Mouse (Mus musculus) heart, embryonic 10.5 days (tissue): ENCODE data around the gene Tjap1. TPM values are rescaled to one million over a fixed set of nuclear protein-coding genes. Genes with fewer than 3 reads are reported as not detected.

Experiments
- DNase-seq: peaks from one replicate; pipeline ENCODE4 v3.0.0-alpha.2; 2017; ENCODE audit warnings: low spot score
- H3K27ac ChIP-seq: fragments of 300-500 bp; sonication (generic); 2 replicates; pipeline ENCODE4 v1.5.1; 2016; ENCODE audit warnings: mild to moderate bottlenecking
- H3K27me3 ChIP-seq: fragments of 300-500 bp; sonication (generic); 2 replicates; pipeline ENCODE4 v1.6.1; 2016; ENCODE audit warnings: mild to moderate bottlenecking; ENCODE audit not compliant: poor library complexity, insufficient read depth, severe bottlenecking
- H3K36me3 ChIP-seq: fragments of 300-500 bp; sonication (generic); 2 replicates; pipeline ENCODE4 v1.6.1; 2016; ENCODE audit warnings: mild to moderate bottlenecking, moderate library complexity
- H3K4me1 ChIP-seq: fragments of 300-500 bp; sonication (generic); 2 replicates; pipeline ENCODE4 v1.6.1; 2016; ENCODE audit warnings: mild to moderate bottlenecking
- H3K4me3 ChIP-seq: fragments of 300-500 bp; sonication (generic); 2 replicates; pipeline ENCODE4 v1.5.1; 2016; ENCODE audit warnings: mild to moderate bottlenecking, moderate library complexity
- H3K9me3 ChIP-seq: fragments of 300-500 bp; sonication (generic); 2 replicates; pipeline ENCODE4 v1.6.1; 2016; ENCODE audit warnings: mild to moderate bottlenecking, moderate library complexity
- WGBS: fragments of 180-500 bp; shearing (Covaris S2); methylation state at CpG from one replicate; pipeline ENCODE4 v1.1.7; 2016; 5-methylcytosine and 5-hydroxymethylcytosine counted together
- polyA plus RNA-seq: library from polyadenylated mRNA; unstranded; fragments of >200 nt; fragmentation: Nextera tagmentation; extraction: Ambion mirVana; gene quantifications from 2 replicates; pipeline ENCODE4 v1.2.1, GENCODE M21; 2016

Tjap1 gene
- polyA plus RNA-seq, 1 experiment from 2014 or later: 55.8 TPM

GRCm38 (mm10) chr17:46275506-46275905 lies 7.3 kb downstream of the Tjap1 start:
- DNase-seq: no peak
- Histone ChIP-seq H3K27ac (no peak overlapping the region), H3K4me3 (no peak overlapping the region), H3K27me3 (no peaks in the 10 kb centered on the region), H3K4me1 (peaks cover 44% of the 10 kb centered on the region), H3K36me3 (peaks cover 76% of the 10 kb centered on the region), H3K9me3 (no peaks in the 10 kb centered on the region)
- WGBS: 67% methylated on average over 10 of the region's 10 CpGs

- Histone ChIP-seq H3K27ac (no peak overlapping the region), H3K4me3 (no peak overlapping the region), H3K4me1 (peaks cover 45% of the 10 kb centered on the region), H3K27me3 (no peaks in the 10 kb centered on the region), H3K9me3 (no peaks in the 10 kb centered on the region), H3K36me3 (peaks cover 76% of the 10 kb centered on the region)
- no peak for DNase-seq
- 82% methylated on average over 6 of the region's 6 CpGs for WGBS
Measured at GRCm38 (mm10) chr17:46275034-46275433, 7.8 kb downstream of the Tjap1 start.

- WGBS: 73% methylated on average over 6 of the region's 6 CpGs
- H3K27me3 ChIP-seq: no peaks in the 10 kb centered on the region
- no peak for DNase-seq
- no peak overlapping the region for H3K27ac ChIP-seq
- H3K36me3 ChIP-seq: peaks cover 77% of the 10 kb centered on the region
- H3K4me3 ChIP-seq: no peak overlapping the region
- no peaks in the 10 kb centered on the region for H3K9me3 ChIP-seq
- H3K4me1 ChIP-seq: peaks cover 51% of the 10 kb centered on the region
Measured at GRCm38 (mm10) chr17:46274465-46274864, 8.4 kb downstream of the Tjap1 start.

GRCm38 (mm10) chr17:46273803-46274236 lies 9.0 kb downstream of the Tjap1 start:
- Histone ChIP-seq H3K27me3 (no peaks in the 10 kb centered on the region), H3K4me1 (peaks cover 54% of the 10 kb centered on the region), H3K9me3 (no peaks in the 10 kb centered on the region), H3K4me3 (no peak overlapping the region), H3K36me3 (peaks cover 78% of the 10 kb centered on the region), H3K27ac (no peak overlapping the region)
- DNase-seq: no peak
- WGBS: 62% methylated on average over 1 of the region's 1 CpGs

- DNase-seq: no peak
- H3K27ac ChIP-seq: no peak overlapping the region
- H3K4me1 ChIP-seq: peaks cover 58% of the 10 kb centered on the region
- no peak overlapping the region for H3K4me3 ChIP-seq
- H3K27me3 ChIP-seq: no peaks in the 10 kb centered on the region
- H3K9me3 ChIP-seq: no peaks in the 10 kb centered on the region
- peaks cover 76% of the 10 kb centered on the region for H3K36me3 ChIP-seq
- 70% methylated on average over 5 of the region's 5 CpGs for WGBS
Measured at GRCm38 (mm10) chr17:46272675-46273074, 10.2 kb downstream of the Tjap1 start.

GRCm38 (mm10) chr17:46272058-46272457 lies 10.8 kb downstream of the Tjap1 start:
- DNase-seq: no peak
- 83% methylated on average over 2 of the region's 2 CpGs for WGBS
- Histone ChIP-seq H3K4me3 (no peak overlapping the region), H3K27ac (no peak overlapping the region), H3K9me3 (no peaks in the 10 kb centered on the region), H3K36me3 (peaks cover 76% of the 10 kb centered on the region), H3K4me1 (peaks cover 64% of the 10 kb centered on the region), H3K27me3 (no peaks in the 10 kb centered on the region)

GRCm38 (mm10) chr17:46269771-46270534 lies 12.9 kb downstream of the Tjap1 start:
- Histone ChIP-seq H3K27me3 (no peaks in the 10 kb centered on the region), H3K4me1 (peaks cover 67% of the 10 kb centered on the region), H3K4me3 (no peak overlapping the region), H3K9me3 (no peaks in the 10 kb centered on the region), H3K36me3 (peaks cover 84% of the 10 kb centered on the region), H3K27ac (no peak overlapping the region)
- 85% methylated on average over 19 of the region's 19 CpGs for WGBS
- no peak for DNase-seq

- Histone ChIP-seq H3K4me3 (no peak overlapping the region), H3K36me3 (peaks cover 88% of the 10 kb centered on the region)
Measured at GRCm38 (mm10) chr17:46268026-46268720, 14.7 kb downstream of the Tjap1 start.

GRCm38 (mm10) chr17:46267511-46267910 lies 15.3 kb downstream of the Tjap1 start:
- no peak for DNase-seq
- H3K27ac ChIP-seq: no peak overlapping the region
- 80% methylated on average over 7 of the region's 7 CpGs for WGBS
- peaks cover 48% of the 10 kb centered on the region for H3K4me1 ChIP-seq
- no peaks in the 10 kb centered on the region for H3K9me3 ChIP-seq
- no peaks in the 10 kb centered on the region for H3K27me3 ChIP-seq
- peaks cover 89% of the 10 kb centered on the region for H3K36me3 ChIP-seq
- no peak overlapping the region for H3K4me3 ChIP-seq

More at GRCm38 (mm10) chr17:46268026-46268720, 14.7 kb downstream of the Tjap1 start:
- Histone ChIP-seq H3K27me3 (no peaks in the 10 kb centered on the region), H3K9me3 (no peaks in the 10 kb centered on the region), H3K4me1 (peaks cover 53% of the 10 kb centered on the region), H3K27ac (no peak overlapping the region)
- 65% methylated on average over 10 of the region's 10 CpGs for WGBS
- DNase-seq: no peak

GRCm38 (mm10) chr17:46266986-46267385 lies 15.8 kb downstream of the Tjap1 start:
- H3K4me1 ChIP-seq: peaks cover 43% of the 10 kb centered on the region
- WGBS: 67% methylated on average over 6 of the region's 6 CpGs
- no peak overlapping the region for H3K4me3 ChIP-seq
- no peaks in the 10 kb centered on the region for H3K27me3 ChIP-seq
- H3K9me3 ChIP-seq: no peaks in the 10 kb centered on the region
- DNase-seq: no peak
- no peak overlapping the region for H3K27ac ChIP-seq
- H3K36me3 ChIP-seq: peaks cover 92% of the 10 kb centered on the region

- Histone ChIP-seq H3K4me1 (peaks cover 40% of the 10 kb centered on the region), H3K36me3 (peaks cover 92% of the 10 kb centered on the region), H3K9me3 (no peaks in the 10 kb centered on the region), H3K27ac (no peak overlapping the region), H3K27me3 (no peaks in the 10 kb centered on the region), H3K4me3 (no peak overlapping the region)
- no peak for DNase-seq
- WGBS: 22% methylated on average over 14 of the region's 14 CpGs
Measured at GRCm38 (mm10) chr17:46265918-46266618, 16.8 kb downstream of the Tjap1 start.

GRCm38 (mm10) chr17:46265502-46265901 lies 17.3 kb downstream of the Tjap1 start:
- 87% methylated on average over 12 of the region's 12 CpGs for WGBS
- H3K27ac ChIP-seq: no peak overlapping the region
- H3K4me3 ChIP-seq: no peak overlapping the region
- H3K27me3 ChIP-seq: no peaks in the 10 kb centered on the region
- H3K4me1 ChIP-seq: peaks cover 46% of the 10 kb centered on the region
- no peak for DNase-seq
- H3K9me3 ChIP-seq: no peaks in the 10 kb centered on the region
- H3K36me3 ChIP-seq: peaks cover 92% of the 10 kb centered on the region

- WGBS: 87% methylated on average over 5 of the region's 5 CpGs
- DNase-seq: no peak
- H3K27ac ChIP-seq: no peak overlapping the region
- H3K36me3 ChIP-seq: peaks cover 96% of the 10 kb centered on the region
- H3K9me3 ChIP-seq: no peaks in the 10 kb centered on the region
- H3K27me3 ChIP-seq: 0 out of 2 replicates have a peak, but pooled peaks cover under 1% of the 10 kb centered on the region
- H3K4me1 ChIP-seq: peaks cover 49% of the 10 kb centered on the region
- H3K4me3 ChIP-seq: no peak overlapping the region
Measured at GRCm38 (mm10) chr17:46262201-46262694, 20.6 kb downstream of the Tjap1 start.
